Mouse (Mus musculus): Measurements from ENCODE around the gene Etnppl.

Etnppl gene

GRCm38 (mm10) chr3:130617439-130617898 lies at the start of gene Etnppl:
TSS of gene Etnppl (plus strand) at chr3:130617448.
- in situ Hi-C loops (cut with MboI, MseI) = no loop called here

- in situ Hi-C loops (cut with MboI, MseI) = no loop called here
These were observed 48.7 kb upstream of the Etnppl start for GRCm38 (mm10) chr3:130568331-130569095.

- in situ Hi-C loops (cut with MboI, MseI) = no loop called here
These were observed 44.0 kb upstream of the Etnppl start for GRCm38 (mm10) chr3:130573243-130573642.

- in situ Hi-C loops (cut with MboI, MseI) = loop anchor here (5.0 kb wide), 1 partner anchor 482 kb away; no protein-coding TSS in a partner anchor
These were observed 42.6 kb upstream of the Etnppl start for GRCm38 (mm10) chr3:130574652-130575051.

- in situ Hi-C loops (cut with MboI, MseI) = loop anchor here (5.0 kb wide), 1 partner anchor 484 kb away; no protein-coding TSS in a partner anchor
These were observed 40.6 kb upstream of the Etnppl start for GRCm38 (mm10) chr3:130576683-130577082.

GRCm38 (mm10) chr3:130579501-130579900 lies 37.7 kb upstream of the Etnppl start:
- in situ Hi-C loops (cut with MboI, MseI) = loop anchor here (5.0 kb wide), 1 partner anchor 487 kb away; no protein-coding TSS in a partner anchor

- in situ Hi-C loops (cut with MboI, MseI) = no loop called here
These were observed 35.7 kb upstream of the Etnppl start for GRCm38 (mm10) chr3:130581577-130581976.

- in situ Hi-C loops (cut with MboI, MseI) = no loop called here
These were observed 34.2 kb upstream of the Etnppl start for GRCm38 (mm10) chr3:130582903-130583664.

GRCm38 (mm10) chr3:130584007-130584406 lies 33.2 kb upstream of the Etnppl start:
- in situ Hi-C loops (cut with MboI, MseI) = no loop called here

- in situ Hi-C loops (cut with MboI, MseI) = no loop called here
These were observed 22.2 kb upstream of the Etnppl start for GRCm38 (mm10) chr3:130595050-130595449.

GRCm38 (mm10) chr3:130601491-130601890 lies 15.8 kb upstream of the Etnppl start:
- in situ Hi-C loops (cut with MboI, MseI) = no loop called here

GRCm38 (mm10) chr3:130607924-130608323 lies 9.3 kb upstream of the Etnppl start:
- in situ Hi-C loops (cut with MboI, MseI) = no loop called here

- in situ Hi-C loops (cut with MboI, MseI) = no loop called here
These were observed 2.8 kb upstream of the Etnppl start for GRCm38 (mm10) chr3:130614444-130614843.

GRCm38 (mm10) chr3:130615625-130616024 lies 1.6 kb upstream of the Etnppl start:
- in situ Hi-C loops (cut with MboI, MseI) = no loop called here

GRCm38 (mm10) chr3:130620517-130621146 lies 3.4 kb downstream of the Etnppl start:
- in situ Hi-C loops (cut with MboI, MseI) = no loop called here

- in situ Hi-C loops (cut with MboI, MseI) = no loop called here
These were observed 11.1 kb downstream of the Etnppl start for GRCm38 (mm10) chr3:130628358-130628757.

- in situ Hi-C loops (cut with MboI, MseI) = no loop called here
These were observed 16.6 kb downstream of the Etnppl start for GRCm38 (mm10) chr3:130633859-130634258.

- in situ Hi-C loops (cut with MboI, MseI) = no loop called here
These were observed 29.0 kb downstream of the Etnppl start for GRCm38 (mm10) chr3:130646110-130646810.

GRCm38 (mm10) chr3:130649569-130649968 lies 32.3 kb downstream of the Etnppl start:
- in situ Hi-C loops (cut with MboI, MseI) = no loop called here

- in situ Hi-C loops (cut with MboI, MseI) = no loop called here
These were observed 43.4 kb downstream of the Etnppl start for GRCm38 (mm10) chr3:130660619-130661018.

- in situ Hi-C loops (cut with MboI, MseI) = no loop called here
These were observed 45.2 kb downstream of the Etnppl start for GRCm38 (mm10) chr3:130662496-130662895.

Measured in T-helper 1 cell (primary cell).